Mouse (Mus musculus) neural tube, embryonic 10.5 days (tissue): ENCODE results near the gene Bcat1.

Experiments
- DNase-seq: peaks from one replicate; pipeline ENCODE4 v3.0.0-alpha.2; 2017; ENCODE audit warnings: low spot score; ENCODE audit errors: extremely low spot score

Gene Bcat1

DNA sequence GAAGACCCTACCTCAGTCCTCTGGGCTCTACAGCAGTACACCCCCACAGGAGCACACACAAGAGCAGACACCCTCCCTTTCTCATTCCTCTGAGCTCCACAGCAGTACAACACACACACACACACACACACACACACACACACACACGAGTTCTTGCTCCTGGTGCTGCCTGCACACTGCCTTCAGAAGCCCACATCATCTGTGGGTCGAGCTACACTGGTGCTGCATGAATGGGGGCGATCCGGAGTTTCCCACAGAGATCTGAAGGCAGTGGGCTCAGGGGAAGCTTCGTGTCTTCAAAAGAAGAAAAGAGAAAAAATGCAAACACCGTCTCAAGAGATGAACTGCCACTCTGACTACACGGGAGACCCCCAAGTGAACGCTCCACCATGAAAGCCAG, 64.8 kb downstream of the Bcat1 start:
- no peak for DNase-seq

DNA sequence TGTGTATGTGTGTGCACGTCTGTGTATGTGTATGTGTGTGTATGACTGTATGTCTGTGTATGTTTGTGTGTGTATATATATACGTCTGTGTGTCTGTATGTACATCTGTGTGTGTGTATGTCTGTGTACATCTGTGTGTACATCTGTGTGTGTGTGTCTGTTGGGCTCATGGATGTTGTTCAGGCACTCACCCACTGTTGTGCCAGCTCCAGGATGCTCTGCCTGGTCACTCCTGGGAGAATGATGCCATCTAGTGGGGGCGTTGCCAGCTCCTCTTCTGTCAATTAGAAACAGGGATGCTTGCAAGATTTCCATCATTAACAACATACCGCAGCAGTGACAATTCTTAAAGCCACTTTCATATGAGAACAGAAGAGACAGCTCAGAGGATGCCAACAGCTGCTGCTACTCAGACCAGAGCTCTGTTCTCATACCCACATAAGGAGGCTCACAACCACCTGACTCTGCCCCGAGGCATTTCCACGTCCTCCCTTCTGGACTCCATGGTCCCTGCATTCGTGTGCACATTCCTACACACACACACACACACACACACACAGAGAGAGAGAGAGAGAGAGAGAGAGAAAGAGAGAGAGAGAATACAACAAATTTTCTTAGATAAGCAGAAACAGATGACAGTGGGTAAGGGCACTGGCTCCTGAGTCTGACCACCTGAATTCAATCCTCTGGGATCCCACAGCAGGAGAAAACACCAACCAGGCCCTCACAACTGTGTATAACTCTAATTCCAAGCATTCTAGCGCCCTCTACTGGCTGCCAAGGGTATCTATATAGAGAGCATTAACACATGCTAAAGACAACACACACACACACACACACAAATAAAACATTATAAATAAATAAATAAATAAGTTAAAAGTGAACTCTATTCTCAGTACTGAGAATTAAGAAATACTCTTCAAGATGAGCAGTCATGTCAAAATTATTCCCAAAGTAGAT, 65.8 kb downstream of the Bcat1 start:
- DNase-seq: no peak

DNA sequence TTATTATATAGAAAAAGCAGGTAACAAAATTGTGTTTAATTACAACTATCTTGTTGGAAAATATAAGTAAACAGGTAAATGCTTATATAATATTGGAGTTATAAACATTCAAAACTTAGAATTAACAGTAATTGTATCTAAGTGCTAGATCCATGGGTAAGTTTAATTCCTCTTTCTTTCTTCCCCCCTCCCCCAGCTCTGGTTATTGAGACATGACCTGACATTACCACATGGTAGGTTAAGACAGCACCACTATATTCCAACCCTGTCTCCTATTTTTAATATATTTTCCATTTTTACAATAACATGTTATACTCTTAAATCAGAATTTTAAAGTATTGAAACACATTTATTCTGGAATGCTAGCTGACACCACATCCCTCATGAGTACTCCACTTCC, 72.5 kb downstream of the Bcat1 start:
- DNase-seq: no peak

GRCm38 (mm10) chr6:145002094-145002936, 73.7 kb downstream of the Bcat1 start:
- no peak for DNase-seq

DNA sequence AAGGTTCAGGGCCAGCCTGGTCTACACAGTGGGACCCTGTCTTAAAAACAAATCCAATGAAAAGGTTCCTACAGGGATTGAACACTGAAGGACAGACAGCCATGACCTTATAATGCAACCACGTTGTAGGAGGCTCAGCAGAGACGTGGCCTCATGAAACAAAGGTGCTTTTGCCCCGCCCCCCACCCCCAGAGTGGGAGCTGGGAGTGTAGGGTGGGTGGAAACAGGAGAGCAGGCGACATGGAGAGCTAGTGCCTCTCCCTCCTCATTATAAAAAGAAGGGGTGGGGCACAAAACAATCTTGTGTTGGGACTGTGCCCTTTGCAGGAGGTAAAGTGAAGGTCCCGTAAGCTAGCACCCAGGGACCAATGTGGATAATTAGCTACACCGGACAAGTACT, 74.5 kb downstream of the Bcat1 start:
- DNase-seq: no peak

DNA sequence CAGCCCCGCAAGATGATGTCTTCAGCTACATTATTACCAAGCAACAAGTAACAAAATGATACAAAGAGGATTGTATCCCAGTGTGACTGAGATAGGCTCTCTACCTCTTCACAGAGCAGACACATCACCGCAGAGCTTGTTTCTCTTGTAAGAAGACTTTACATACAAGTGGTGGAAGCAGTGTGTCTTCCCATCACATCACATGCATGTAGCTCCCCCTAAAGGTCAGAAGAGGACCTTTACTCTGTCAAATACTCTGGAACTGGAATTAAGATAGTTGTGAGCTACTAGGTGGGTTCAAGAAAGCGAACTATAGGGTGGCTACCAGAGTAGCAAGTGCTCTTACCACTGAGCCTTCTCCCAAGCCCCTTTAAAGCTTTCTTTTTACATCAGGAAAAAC, 78.8 kb downstream of the Bcat1 start:
- DNase-seq: no peak

- no peak for DNase-seq
Measured at GRCm38 (mm10) chr6:144992111-144992510, 83.9 kb downstream of the Bcat1 start.

GRCm38 (mm10) chr6:144989193-144989592, 86.8 kb downstream of the Bcat1 start:
- DNase-seq: no peak

- no peak for DNase-seq
Measured at GRCm38 (mm10) chr6:144987676-144988075, 88.3 kb downstream of the Bcat1 start.

DNA sequence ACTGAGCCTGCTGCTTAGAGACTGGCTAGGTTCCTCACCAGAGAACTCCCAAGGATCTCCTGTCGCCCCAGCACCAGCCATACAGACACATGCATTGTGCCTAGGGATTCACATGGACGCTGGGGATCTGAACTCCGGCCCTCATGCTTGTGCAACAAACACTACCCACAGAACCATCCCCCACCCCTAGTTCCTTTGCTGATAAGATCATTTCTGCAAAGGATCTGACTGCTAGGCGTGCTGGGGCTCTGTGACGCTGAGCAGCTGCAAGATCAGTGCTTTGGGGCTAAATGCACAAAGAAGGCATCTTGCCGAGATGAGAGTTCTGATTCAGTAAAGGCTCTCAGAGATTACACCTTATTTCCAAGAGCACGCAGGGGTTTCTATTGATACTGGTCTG, 88.8 kb downstream of the Bcat1 start:
- DNase-seq: no peak

- no peak for DNase-seq
Measured at GRCm38 (mm10) chr6:144984221-144984620, 91.8 kb downstream of the Bcat1 start.

DNA sequence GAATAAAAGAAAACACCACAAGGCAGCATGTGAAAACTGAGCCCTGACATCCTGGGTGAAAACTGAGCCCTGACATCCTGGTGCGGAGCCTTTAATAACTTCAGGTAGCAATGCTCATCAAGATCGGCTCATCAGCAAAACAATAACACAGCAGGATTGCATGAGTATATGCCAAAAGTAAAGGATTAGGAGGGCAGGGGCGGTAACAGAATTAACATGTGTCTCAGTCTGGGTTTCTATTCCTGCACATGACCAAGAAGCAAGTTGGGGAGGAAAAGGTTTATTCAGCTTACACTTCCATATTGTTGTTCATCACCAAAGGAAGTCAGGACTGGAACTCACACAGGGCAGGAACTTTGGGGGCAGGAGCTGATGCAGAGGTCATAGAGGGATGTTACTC, 93.9 kb downstream of the Bcat1 start:
- DNase-seq: no peak

DNA sequence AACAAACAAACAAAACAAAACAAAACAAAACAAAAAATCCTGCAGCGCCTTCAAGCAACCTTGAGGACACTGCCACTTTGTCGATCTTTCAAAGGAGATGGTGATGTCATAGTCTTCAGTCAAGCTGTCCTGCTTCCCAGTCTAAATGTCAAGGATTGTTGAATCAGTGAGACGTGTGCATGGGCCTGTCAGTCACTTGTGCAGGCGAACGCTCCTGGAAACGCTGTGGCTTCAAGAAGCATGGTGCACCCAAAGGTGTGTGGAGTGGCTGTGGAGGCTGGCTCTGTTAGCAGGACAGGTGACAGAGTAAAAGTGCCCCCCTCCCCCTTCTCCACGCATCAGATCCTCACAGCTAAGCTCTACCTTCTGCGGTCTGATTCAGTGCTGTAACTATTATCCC, 103.6 kb downstream of the Bcat1 start:
- no peak for DNase-seq

- no peak for DNase-seq
Measured at GRCm38 (mm10) chr6:144970900-144971299, 105.1 kb downstream of the Bcat1 start.

- no peak for DNase-seq
Measured at GRCm38 (mm10) chr6:144967536-144967935, 108.4 kb downstream of the Bcat1 start.

DNA sequence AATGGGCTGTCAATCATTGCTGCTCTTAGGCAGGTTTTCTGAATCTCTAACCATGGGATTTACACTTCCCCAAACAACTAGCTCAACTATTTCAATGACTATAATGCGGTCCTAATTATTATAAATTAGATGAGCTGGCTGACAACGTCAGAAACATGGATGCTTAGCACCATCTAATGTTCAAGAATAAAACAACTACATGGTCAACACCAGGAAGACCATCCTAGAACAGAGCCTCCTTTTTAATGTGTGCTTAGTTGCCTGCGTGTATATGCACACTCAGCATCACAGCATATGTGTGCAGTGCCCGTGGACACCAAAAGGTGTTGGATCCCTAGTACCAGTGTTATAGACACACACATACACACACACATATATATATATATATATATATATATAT, 111.8 kb downstream of the Bcat1 start:
- no peak for DNase-seq

DNA sequence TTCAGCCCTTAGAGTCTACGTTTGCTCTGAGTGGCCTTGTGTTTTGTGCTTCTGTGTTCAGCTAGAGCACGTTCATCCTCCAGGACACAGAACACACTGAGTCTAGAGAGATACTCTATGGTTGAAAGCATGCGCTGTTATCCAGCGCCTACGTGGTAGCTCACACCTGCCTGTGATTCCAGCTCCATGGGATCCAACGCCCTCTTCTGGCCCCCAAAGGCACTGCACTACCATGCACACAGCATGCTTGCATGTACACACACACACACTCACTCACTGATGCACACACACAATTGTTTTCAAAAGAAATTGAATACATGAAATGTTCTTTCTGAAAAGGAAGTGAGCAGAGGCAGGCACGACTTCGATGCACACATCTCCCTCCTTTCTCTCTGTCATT, 112.8 kb downstream of the Bcat1 start:
- DNase-seq: no peak

DNA sequence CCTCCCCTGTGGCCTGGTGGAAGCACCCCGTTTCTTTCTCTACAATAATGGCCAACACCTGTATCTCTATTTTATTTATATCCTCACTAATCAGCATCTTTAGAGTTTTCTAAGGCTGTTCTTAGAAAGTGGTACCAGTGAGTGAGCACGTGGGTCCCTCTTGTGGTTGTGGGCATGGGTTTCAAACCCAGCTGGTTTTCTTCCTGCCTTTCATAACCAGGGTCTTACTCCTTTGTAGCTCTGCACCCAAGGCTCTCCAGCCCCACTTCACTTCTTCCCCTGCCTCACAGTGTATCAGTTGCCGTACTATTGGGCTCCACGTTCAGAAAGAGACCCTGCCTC, 114.0 kb downstream of the Bcat1 start:
- no peak for DNase-seq

GRCm38 (mm10) chr6:144961253-144962012, 114.6 kb downstream of the Bcat1 start:
- DNase-seq: no peak

DNA sequence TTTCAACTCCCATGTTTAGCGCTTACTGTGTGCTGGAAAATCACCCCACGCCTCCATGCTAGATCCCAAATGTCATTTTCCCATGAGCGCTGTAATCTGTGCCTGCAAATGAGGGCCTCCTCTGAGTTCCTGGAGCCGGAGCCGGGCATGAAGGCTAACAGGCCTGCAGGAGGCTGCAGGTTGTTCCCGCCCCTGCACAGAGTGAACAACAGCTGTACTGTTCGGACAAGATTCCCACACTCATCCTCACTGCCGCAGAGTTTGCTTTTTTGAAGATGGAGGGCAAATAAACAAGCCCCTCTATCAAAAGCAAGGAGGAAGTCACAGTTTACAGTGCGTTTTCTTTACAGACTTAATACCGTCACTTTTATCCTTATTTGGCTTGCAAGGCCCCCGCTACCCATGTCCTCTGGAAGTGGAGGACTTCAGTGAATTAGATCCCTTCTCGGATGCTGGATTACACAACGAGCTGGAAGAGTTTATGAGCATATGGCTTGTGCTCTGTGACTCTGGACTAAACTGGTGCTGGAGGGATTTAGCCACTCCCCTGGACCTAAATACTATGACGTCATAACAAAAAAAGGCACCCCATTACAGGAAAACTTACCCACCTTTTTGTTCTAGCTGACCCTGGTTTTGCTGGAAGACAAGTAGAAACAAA, 120.0 kb downstream of the Bcat1 start:
- DNase-seq: no peak

- no peak for DNase-seq
Measured at GRCm38 (mm10) chr6:144952885-144953284, 123.1 kb downstream of the Bcat1 start.
